Mouse (Mus musculus): ENCODE measurements around the gene H1foo.

The H1foo gene

GRCm38 (mm10) chr6:115961743-115962142, 17.0 kb downstream of the H1foo start:
- no peak for DNase-seq (ENCODE audit: extremely low spot score)

GRCm38 (mm10) chr6:115962439-115963085, 17.8 kb downstream of the H1foo start:
- peak; percentile 48 for DNase-seq (ENCODE audit: extremely low spot score)

- DNase-seq (ENCODE audit: extremely low spot score) = no peak
These were observed 18.9 kb downstream of the H1foo start for GRCm38 (mm10) chr6:115963656-115964055.

- no peak for DNase-seq (ENCODE audit: extremely low spot score)
These were observed 21.7 kb downstream of the H1foo start for GRCm38 (mm10) chr6:115966227-115966966.

- DNase-seq (ENCODE audit: extremely low spot score) = no peak
These were observed 22.6 kb downstream of the H1foo start for GRCm38 (mm10) chr6:115967291-115967880.

GRCm38 (mm10) chr6:115968086-115968485, 23.3 kb downstream of the H1foo start:
- DNase-seq (ENCODE audit: extremely low spot score) = no peak

- no peak for DNase-seq (ENCODE audit: extremely low spot score)
These were observed 24.0 kb downstream of the H1foo start for GRCm38 (mm10) chr6:115968700-115969099.

- DNase-seq (ENCODE audit: extremely low spot score) = no peak
These were observed 24.4 kb downstream of the H1foo start for GRCm38 (mm10) chr6:115969103-115969502.

- no peak for DNase-seq (ENCODE audit: extremely low spot score)
These were observed 25.2 kb downstream of the H1foo start for GRCm38 (mm10) chr6:115969952-115970351.

- no peak for DNase-seq (ENCODE audit: extremely low spot score)
These were observed 26.7 kb downstream of the H1foo start for GRCm38 (mm10) chr6:115971273-115972060.

- no peak for DNase-seq (ENCODE audit: extremely low spot score)
These were observed 27.5 kb downstream of the H1foo start for GRCm38 (mm10) chr6:115972083-115972764.

GRCm38 (mm10) chr6:115973139-115973875, 28.6 kb downstream of the H1foo start:
- no peak for DNase-seq (ENCODE audit: extremely low spot score)

GRCm38 (mm10) chr6:115973881-115974662, 29.3 kb downstream of the H1foo start:
- no peak for DNase-seq (ENCODE audit: extremely low spot score)

- no peak for DNase-seq (ENCODE audit: extremely low spot score)
These were observed 30.9 kb downstream of the H1foo start for GRCm38 (mm10) chr6:115975606-115976005.

- DNase-seq (ENCODE audit: extremely low spot score) = no peak
These were observed 33.1 kb downstream of the H1foo start for GRCm38 (mm10) chr6:115977810-115978209.

GRCm38 (mm10) chr6:115978596-115978995, 33.9 kb downstream of the H1foo start:
- no peak for DNase-seq (ENCODE audit: extremely low spot score)

- DNase-seq (ENCODE audit: extremely low spot score) = no peak
These were observed 38.2 kb downstream of the H1foo start for GRCm38 (mm10) chr6:115982889-115983288.

- no peak for DNase-seq (ENCODE audit: extremely low spot score)
These were observed 38.7 kb downstream of the H1foo start for GRCm38 (mm10) chr6:115983306-115984038.

- no peak for DNase-seq (ENCODE audit: extremely low spot score)
These were observed 39.8 kb downstream of the H1foo start for GRCm38 (mm10) chr6:115984580-115984979.

Data from embryo, embryonic 9.5 days (tissue).